10 mouse cellular contexts compared by ENCODE assay signal in the genomic region with DNA sequence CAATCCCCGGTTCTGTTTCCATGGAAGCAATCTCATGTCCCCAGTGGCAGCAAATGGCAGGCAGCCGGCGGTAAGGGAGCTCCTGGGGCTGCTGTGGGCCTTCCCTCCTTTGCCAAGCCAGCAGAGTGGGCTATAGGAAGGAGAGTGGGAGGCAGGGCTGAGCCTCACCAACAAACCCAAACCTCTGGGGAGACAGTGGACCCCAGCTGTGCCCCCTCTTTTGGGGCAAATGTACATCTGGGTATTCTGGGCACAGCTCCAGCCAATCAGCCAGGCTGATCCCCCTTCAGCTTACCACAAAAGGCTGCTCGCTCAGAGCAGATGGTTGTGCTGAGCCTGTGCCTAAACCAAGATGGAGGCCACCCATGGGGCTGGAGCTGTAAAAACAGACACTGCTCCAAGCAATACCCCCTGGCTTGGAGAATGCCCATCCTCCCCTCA.
DNase-seq lines count a peak whose midpoint lies in the region; ATAC-seq and TF ChIP-seq lines count a peak whose summit lies in the region.
"Had no signal": no experiment of that assay in that cellular context is flagged by ENCODE, and none has a peak within 500 bp of the region (broad histone marks: within the 10 kb centered on the region; RNA-seq: fewer than 3 reads in every experiment).

No protein-coding gene starts in this region.

- no peak overlapping the region for H3K9ac ChIP-seq in forebrain, embryonic 14.5 days (ENCODE audit: low read length)
- no peak overlapping the region for H3K9ac ChIP-seq in hindbrain, embryonic 15.5 days
- H3K9ac ChIP-seq in midbrain, postnatal 0 days (replicated peaks; ENCODE audit: low read length, poor library complexity, severe bottlenecking): no peak overlapping the region

- peak; percentile 83 for ATAC-seq in forebrain, embryonic 14.5 days
- ATAC-seq in hindbrain, embryonic 15.5 days (ENCODE audit: low FRiP score, low read depth): peak; percentile 71
- ATAC-seq in midbrain, postnatal 0 days (ENCODE audit: low FRiP score): peak; percentile 44; the same call in 1 of the 2 replicates
- no peak for ATAC-seq in activated CD4-positive, CD25-positive, alpha-beta regulatory T cell, adult 4 months

- H3K4me2 ChIP-seq in forebrain, embryonic 14.5 days (ENCODE audit: low read length): no peak overlapping the region
- no peak overlapping the region for H3K4me2 ChIP-seq in hindbrain, embryonic 15.5 days
- H3K4me2 ChIP-seq in midbrain, postnatal 0 days (ENCODE audit: low read depth, low read length, poor library complexity, severe bottlenecking): no peak overlapping the region

- peak; percentile 8 for DNase-seq in kidney, postnatal 10 days
- DNase-seq in kidney, adult 8-10 months: no peak
- DNase-seq in forebrain, embryonic 14.5 days (ENCODE audit: low spot score): peak; percentile 86
- peak; percentile 82 for DNase-seq in midbrain, postnatal 0 days (ENCODE audit: low spot score)
- no peak for DNase-seq in thymus, postnatal 0 days (ENCODE audit: low spot score)
- DNase-seq in kidney, adult 2 months: no peak
- DNase-seq: cerebellum, adult 11 months had no signal

- H3K27me3 ChIP-seq in forebrain, embryonic 14.5 days (replicated peaks; ENCODE audit: control insufficient read depth, insufficient read depth, low read length): no peaks in the 10 kb centered on the region
- no peaks in the 10 kb centered on the region for H3K27me3 ChIP-seq in hindbrain, embryonic 15.5 days
- no peaks in the 10 kb centered on the region for H3K27me3 ChIP-seq in midbrain, postnatal 0 days (ENCODE audit: insufficient read depth, low read length)
- no peaks in the 10 kb centered on the region for H3K27me3 ChIP-seq in kidney, adult 2 months (replicated peaks; ENCODE audit: control insufficient read depth, insufficient read depth, low read length)
- H3K27me3 ChIP-seq: megakaryocyte, embryonic 14.5 days had no signal

- no peak for TF ChIP-seq POLR2A in kidney, adult 2 months (IDR thresholded peaks at IDR 0.05; ENCODE audit: low read depth, low read length)

- TF ChIP-seq CTCF in midbrain, postnatal 0 days (IDR thresholded peaks at IDR 0.05): peak; percentile 40; the same call in 1 of the 2 replicates
- TF ChIP-seq CTCF in kidney, adult 2 months (conservative IDR thresholded peaks at IDR 0.05; ENCODE audit: insufficient read depth, insufficient read length, low read depth, low read length): no peak

- H3K36me3 ChIP-seq in forebrain, embryonic 14.5 days (ENCODE audit: control insufficient read depth, insufficient read depth, low read length): no peaks in the 10 kb centered on the region
- no peaks in the 10 kb centered on the region for H3K36me3 ChIP-seq in hindbrain, embryonic 15.5 days
- no peaks in the 10 kb centered on the region for H3K36me3 ChIP-seq in midbrain, postnatal 0 days (ENCODE audit: insufficient read depth, low read length)
- H3K36me3 ChIP-seq in kidney, adult 2 months (ENCODE audit: control insufficient read depth, insufficient read depth, low read length): no peaks in the 10 kb centered on the region

- WGBS in forebrain, embryonic 14.5 days: 30% methylated on average over 4 of the region's 4 CpGs
- WGBS in hindbrain, embryonic 15.5 days: 6% methylated on average over 4 of the region's 4 CpGs
- WGBS in midbrain, postnatal 0 days: 7% methylated on average over 4 of the region's 4 CpGs
- 60% methylated on average over 4 of the region's 4 CpGs for WGBS in kidney, adult 2 months

- no peak overlapping the region for H3K4me3 ChIP-seq in forebrain, embryonic 14.5 days (ENCODE audit: low read depth, low read length)
- H3K4me3 ChIP-seq in hindbrain, embryonic 15.5 days: no peak overlapping the region
- no peak overlapping the region for H3K4me3 ChIP-seq in midbrain, postnatal 0 days (ENCODE audit: low read depth, low read length)
- H3K4me3 ChIP-seq in kidney, adult 2 months (ENCODE audit: insufficient read depth, low read depth, low read length): no peak overlapping the region
- H3K4me3 ChIP-seq: megakaryocyte, embryonic 14.5 days had no signal

- H3K4me1 ChIP-seq in forebrain, embryonic 14.5 days (ENCODE audit: control insufficient read depth, insufficient read depth, low read length): peaks cover 10% of the 10 kb centered on the region
- H3K4me1 ChIP-seq in hindbrain, embryonic 15.5 days (replicated peaks): peaks cover 18% of the 10 kb centered on the region
- no peaks in the 10 kb centered on the region for H3K4me1 ChIP-seq in midbrain, postnatal 0 days (ENCODE audit: insufficient read depth, low read length)
- H3K4me1 ChIP-seq in kidney, adult 2 months (ENCODE audit: control insufficient read depth, insufficient read depth, low read length): no peaks in the 10 kb centered on the region
- H3K4me1 ChIP-seq: megakaryocyte, embryonic 14.5 days had no signal

- peaks cover 9% of the 10 kb centered on the region for H3K9me3 ChIP-seq in forebrain, embryonic 14.5 days (replicated peaks; ENCODE audit: control insufficient read depth, low read length)
- peaks cover 4% of the 10 kb centered on the region for H3K9me3 ChIP-seq in hindbrain, embryonic 15.5 days
- peaks cover 9% of the 10 kb centered on the region for H3K9me3 ChIP-seq in midbrain, postnatal 0 days (ENCODE audit: low read length)

- peak overlapping the region; percentile 48 for H3K27ac ChIP-seq in forebrain, embryonic 14.5 days (ENCODE audit: low read depth, low read length)
- peak overlapping the region; percentile 57 for H3K27ac ChIP-seq in hindbrain, embryonic 15.5 days (replicated peaks)
- H3K27ac ChIP-seq in midbrain, postnatal 0 days (ENCODE audit: low read depth, low read length): peak overlapping the region; percentile 47; the same call in 1 of the 2 replicates
- no peak overlapping the region for H3K27ac ChIP-seq in kidney, adult 2 months (ENCODE audit: insufficient read depth, low read depth, low read length)

Comparison
In these comparisons a context has a peak if more than half of its experiments do, and no peak if none do; other contexts are left out.
1. DNase-seq: peak in kidney, postnatal 10 days (single experiment), forebrain, embryonic 14.5 days (single experiment) and midbrain, postnatal 0 days (single experiment); none in kidney, adult 8-10 months (0 of 2), thymus, postnatal 0 days (single experiment) and kidney, adult 2 months (single experiment).